Mouse (Mus musculus): ENCODE measurements at regions not wholly inside any gene's neighbourhood (a gene's known extent, or its start where the extent isn't known, plus 50 kb on each side); places are given as distances from the start of the nearest gene placed in this dataset.

DNA sequence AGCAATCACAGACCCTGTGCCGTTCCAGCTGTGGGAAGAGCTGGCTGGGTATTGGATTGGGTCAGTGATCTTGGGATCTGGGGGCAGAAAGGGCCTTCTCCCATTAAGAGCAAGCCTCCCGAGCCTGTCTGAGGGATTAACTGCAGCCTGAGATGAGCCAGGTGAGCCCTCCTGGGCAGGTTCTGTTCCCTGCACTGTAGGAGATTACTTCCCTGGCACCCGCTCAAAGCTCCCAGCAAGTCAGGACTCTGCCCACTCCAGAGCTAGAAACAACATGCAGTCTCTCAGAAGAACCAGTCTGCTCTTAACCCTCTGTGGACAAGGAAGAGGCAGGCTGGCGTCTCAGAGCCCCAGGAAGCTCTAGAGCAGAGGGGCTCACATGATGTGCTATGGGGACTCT, 132.7 kb downstream of the Bmp7 start:
- ATAC-seq (no peak), DNase-seq (ENCODE audit: low spot score) (no peak)
- H3K4me1 ChIP-seq (ENCODE audit: control insufficient read depth, insufficient read depth, low read length): no peaks in the 10 kb centered on the region
- H3K27ac ChIP-seq (ENCODE audit: low read depth, low read length): no peak overlapping the region
- WGBS: 53% methylated on average over 4 of the region's 4 CpGs
- no peak overlapping the region for H3K4me2 ChIP-seq (ENCODE audit: low read length)
- no peak overlapping the region for H3K9ac ChIP-seq (ENCODE audit: low read length)
- H3K36me3 ChIP-seq (ENCODE audit: control insufficient read depth, insufficient read depth, low read length): no peaks in the 10 kb centered on the region
- H3K27me3 ChIP-seq (replicated peaks; ENCODE audit: control insufficient read depth, insufficient read depth, low read length): no peaks in the 10 kb centered on the region
- H3K4me3 ChIP-seq (ENCODE audit: low read depth, low read length): no peak overlapping the region
- H3K9me3 ChIP-seq (replicated peaks; ENCODE audit: control insufficient read depth, low read length): no peaks in the 10 kb centered on the region

GRCm38 (mm10) chr2:172809306-172809705, 130.8 kb downstream of the Bmp7 start:
- DNase-seq (ENCODE audit: low spot score): no peak
- Histone ChIP-seq H3K4me3 (ENCODE audit: low read depth, low read length) (no peak overlapping the region), H3K4me1 (ENCODE audit: control insufficient read depth, insufficient read depth, low read length) (no peaks in the 10 kb centered on the region), H3K27ac (ENCODE audit: low read depth, low read length) (no peak overlapping the region), H3K9ac (ENCODE audit: low read length) (no peak overlapping the region), H3K9me3 (replicated peaks; ENCODE audit: control insufficient read depth, low read length) (no peaks in the 10 kb centered on the region), H3K27me3 (replicated peaks; ENCODE audit: control insufficient read depth, insufficient read depth, low read length) (no peaks in the 10 kb centered on the region), H3K36me3 (ENCODE audit: control insufficient read depth, insufficient read depth, low read length) (no peaks in the 10 kb centered on the region), H3K4me2 (ENCODE audit: low read length) (no peak overlapping the region)
- ATAC-seq: no peak
- 86% methylated on average over 2 of the region's 2 CpGs for WGBS

DNA sequence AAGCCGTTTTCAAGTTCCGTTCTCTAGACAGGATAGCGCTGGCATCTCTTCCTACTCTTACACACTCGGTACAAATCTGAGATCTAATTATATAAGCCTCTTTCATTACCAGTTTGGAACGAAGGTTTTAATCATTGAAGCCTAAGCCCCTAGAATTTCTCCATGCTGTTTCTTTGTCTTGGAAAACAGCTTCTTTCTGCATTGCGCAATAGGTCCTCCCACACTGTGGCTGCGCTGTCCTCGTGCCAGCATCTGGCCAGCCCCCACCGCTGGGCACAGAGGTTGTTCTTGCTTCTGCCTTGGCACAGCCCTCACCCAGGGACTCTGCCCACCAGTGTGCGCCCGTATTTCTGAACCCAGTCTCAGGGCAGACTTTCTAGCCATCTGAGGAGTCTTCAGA, 126.8 kb downstream of the Bmp7 start:
- H3K4me2 ChIP-seq (ENCODE audit: low read length): no peak overlapping the region
- WGBS: 58% methylated on average over 11 of the region's 11 CpGs
- no peak overlapping the region for H3K27ac ChIP-seq (ENCODE audit: low read depth, low read length)
- no peaks in the 10 kb centered on the region for H3K27me3 ChIP-seq (replicated peaks; ENCODE audit: control insufficient read depth, insufficient read depth, low read length)
- DNase-seq (ENCODE audit: low spot score) (no peak), ATAC-seq (no peak)
- no peak overlapping the region for H3K9ac ChIP-seq (ENCODE audit: low read length)
- H3K9me3 ChIP-seq (replicated peaks; ENCODE audit: control insufficient read depth, low read length): no peaks in the 10 kb centered on the region
- no peaks in the 10 kb centered on the region for H3K36me3 ChIP-seq (ENCODE audit: control insufficient read depth, insufficient read depth, low read length)
- H3K4me3 ChIP-seq (ENCODE audit: low read depth, low read length): no peak overlapping the region
- no peaks in the 10 kb centered on the region for H3K4me1 ChIP-seq (ENCODE audit: control insufficient read depth, insufficient read depth, low read length)

DNA sequence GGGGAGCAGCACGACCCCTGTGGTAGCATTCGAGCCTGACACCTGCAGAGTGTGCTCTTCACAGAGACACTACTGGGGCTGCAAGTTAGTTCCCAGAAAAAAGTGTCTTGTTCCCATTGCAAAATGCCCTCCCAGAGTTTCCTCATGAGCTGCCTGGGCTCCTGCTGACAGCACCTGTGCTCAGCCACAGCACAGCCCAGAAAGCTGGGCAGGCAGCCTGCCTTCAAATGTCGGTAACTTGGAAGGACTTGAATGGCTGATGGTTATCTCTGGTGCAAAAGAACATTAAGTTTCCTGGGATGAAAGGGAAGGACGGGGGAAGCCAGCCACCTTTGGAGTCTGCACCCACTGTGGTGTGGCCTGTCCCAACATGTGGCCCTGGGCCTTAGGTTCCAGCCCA, 126.2 kb downstream of the Bmp7 start:
- Histone ChIP-seq H3K4me3 (ENCODE audit: low read depth, low read length) (no peak overlapping the region), H3K4me1 (ENCODE audit: control insufficient read depth, insufficient read depth, low read length) (no peaks in the 10 kb centered on the region), H3K36me3 (ENCODE audit: control insufficient read depth, insufficient read depth, low read length) (no peaks in the 10 kb centered on the region), H3K9ac (ENCODE audit: low read length) (no peak overlapping the region), H3K9me3 (replicated peaks; ENCODE audit: control insufficient read depth, low read length) (no peaks in the 10 kb centered on the region), H3K27ac (ENCODE audit: low read depth, low read length) (no peak overlapping the region), H3K4me2 (ENCODE audit: low read length) (no peak overlapping the region), H3K27me3 (replicated peaks; ENCODE audit: control insufficient read depth, insufficient read depth, low read length) (no peaks in the 10 kb centered on the region)
- no peak for ATAC-seq
- WGBS: 67% methylated on average over 4 of the region's 4 CpGs
- no peak for DNase-seq (ENCODE audit: low spot score)

DNA sequence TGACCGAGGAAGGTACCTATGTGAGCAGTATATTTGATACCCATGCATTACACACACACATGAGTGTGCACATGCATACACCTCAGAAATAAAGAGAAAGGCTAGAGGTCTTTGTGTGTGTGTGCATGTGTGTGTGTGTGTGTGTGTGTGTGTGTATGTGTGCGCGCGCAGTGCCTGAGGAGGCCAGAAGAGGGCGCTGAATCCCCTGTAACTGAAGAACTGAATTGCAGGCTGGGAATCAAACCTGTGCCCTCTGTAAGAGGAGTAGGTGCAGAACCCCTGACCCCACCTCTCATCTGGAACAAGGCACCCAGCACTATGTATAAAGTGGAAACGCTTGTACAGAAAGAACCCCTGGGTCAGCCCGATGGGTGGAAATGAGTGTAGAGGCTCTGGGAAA, 125.0 kb downstream of the Bmp7 start:
- Histone ChIP-seq H3K4me3 (ENCODE audit: low read depth, low read length) (no peak overlapping the region), H3K27ac (ENCODE audit: low read depth, low read length) (no peak overlapping the region), H3K36me3 (ENCODE audit: control insufficient read depth, insufficient read depth, low read length) (no peaks in the 10 kb centered on the region), H3K4me1 (ENCODE audit: control insufficient read depth, insufficient read depth, low read length) (no peaks in the 10 kb centered on the region), H3K9me3 (replicated peaks; ENCODE audit: control insufficient read depth, low read length) (no peaks in the 10 kb centered on the region), H3K27me3 (replicated peaks; ENCODE audit: control insufficient read depth, insufficient read depth, low read length) (no peaks in the 10 kb centered on the region), H3K4me2 (ENCODE audit: low read length) (no peak overlapping the region), H3K9ac (ENCODE audit: low read length) (no peak overlapping the region)
- WGBS: 96% methylated on average over 7 of the region's 7 CpGs
- ATAC-seq (no peak), DNase-seq (ENCODE audit: low spot score) (no peak)

DNA sequence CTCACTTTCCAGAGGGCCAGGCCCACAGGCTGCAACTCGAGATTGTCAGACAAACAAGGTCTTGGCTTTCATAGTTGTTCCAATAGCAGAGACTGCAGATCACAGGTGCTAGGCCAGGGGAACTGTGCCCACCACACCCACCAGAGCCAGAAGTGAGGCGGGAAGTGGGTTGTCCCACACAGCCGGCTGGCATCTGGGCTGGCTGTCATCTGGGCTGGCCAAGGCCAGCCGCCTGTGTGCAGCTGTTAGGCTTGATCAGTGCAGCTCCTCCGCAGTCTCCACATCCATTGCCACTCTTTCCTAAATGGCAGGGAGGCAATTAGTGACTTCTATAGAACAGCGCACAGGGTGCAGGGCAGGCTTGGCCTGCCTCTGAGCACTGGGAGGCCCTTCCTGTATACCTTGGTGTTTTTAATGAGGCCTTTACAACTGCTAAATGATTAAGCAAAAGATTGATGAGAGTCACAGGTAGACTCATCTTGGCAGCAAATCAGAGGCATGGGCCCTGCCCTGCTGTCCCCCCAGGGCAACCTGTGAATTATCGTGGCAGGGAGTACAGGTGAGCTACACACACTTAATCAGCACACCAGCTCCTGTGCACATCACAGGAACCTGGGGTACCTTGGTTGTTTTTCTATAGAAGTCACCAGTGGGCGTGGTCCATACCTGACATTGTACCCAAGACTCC, 122.9 kb downstream of the Bmp7 start:
- H3K9me3 ChIP-seq (replicated peaks; ENCODE audit: control insufficient read depth, low read length): no peaks in the 10 kb centered on the region
- no peak for ATAC-seq
- no peak overlapping the region for H3K4me2 ChIP-seq (ENCODE audit: low read length)
- no peak for DNase-seq (ENCODE audit: low spot score)
- 61% methylated on average over 8 of the region's 8 CpGs for WGBS
- H3K36me3 ChIP-seq (ENCODE audit: control insufficient read depth, insufficient read depth, low read length): no peaks in the 10 kb centered on the region
- H3K27me3 ChIP-seq (replicated peaks; ENCODE audit: control insufficient read depth, insufficient read depth, low read length): no peaks in the 10 kb centered on the region
- no peak overlapping the region for H3K4me3 ChIP-seq (ENCODE audit: low read depth, low read length)
- H3K4me1 ChIP-seq (ENCODE audit: control insufficient read depth, insufficient read depth, low read length): no peaks in the 10 kb centered on the region
- H3K9ac ChIP-seq (ENCODE audit: low read length): no peak overlapping the region
- no peak overlapping the region for H3K27ac ChIP-seq (ENCODE audit: low read depth, low read length)
